Mouse (Mus musculus) limb, embryonic 11.5 days (tissue): ENCODE measurements around the gene Rapgef5. TPM values are rescaled to one million over a fixed set of nuclear protein-coding genes. Genes with fewer than 3 reads are reported as not detected.

Experiments
- ATAC-seq: fragments of 200-750 bp; cut with Nextera tagmentation; 2 replicates; pipeline ENCODE4 v1.8.0; 2017; ENCODE audit warnings: low read depth; ENCODE audit not compliant: insufficient number of reproducible peaks, low FRiP score, low TSS enrichment
- DNase-seq: peaks from one replicate; pipeline ENCODE4 v3.0.0-alpha.2; 2015; ENCODE audit warnings: low spot score
- H3K27ac ChIP-seq: fragments of 300-500 bp; sonication (generic); replicated peaks from 2 replicates; pipeline ENCODE4 v1.5.1; 2014; ENCODE audit warnings: low read depth, mild to moderate bottlenecking, low read length
- H3K27me3 ChIP-seq: fragments of 300-500 bp; sonication (generic); 2 replicates; pipeline ENCODE4 v1.6.1; 2014; ENCODE audit warnings: mild to moderate bottlenecking, low read length, mixed read lengths; ENCODE audit not compliant: control insufficient read depth, insufficient read depth
- H3K36me3 ChIP-seq: fragments of 300-500 bp; sonication (generic); 2 replicates; pipeline ENCODE4 v1.6.1; 2014; ENCODE audit warnings: mild to moderate bottlenecking, low read length, moderate library complexity, mixed read lengths; ENCODE audit not compliant: control insufficient read depth, insufficient read depth
- H3K4me1 ChIP-seq: fragments of 300-500 bp; sonication (generic); 2 replicates; pipeline ENCODE4 v1.6.1; 2014; ENCODE audit warnings: low read length, mixed read lengths; ENCODE audit not compliant: control insufficient read depth, insufficient read depth
- H3K4me2 ChIP-seq: fragments of 300-500 bp; sonication (generic); 2 replicates; pipeline ENCODE4 v1.6.1; 2014; ENCODE audit warnings: low read depth, mild to moderate bottlenecking, moderate library complexity; ENCODE audit not compliant: severe bottlenecking
- H3K4me3 ChIP-seq: fragments of 300-500 bp; sonication (generic); 2 replicates; pipeline ENCODE4 v1.5.1; 2014; ENCODE audit warnings: low read depth, low read length
- H3K9ac ChIP-seq: fragments of 300-500 bp; sonication (generic); 2 replicates; pipeline ENCODE4 v1.6.1; 2014; ENCODE audit warnings: mild to moderate bottlenecking, low read length
- H3K9me3 ChIP-seq: fragments of 300-500 bp; sonication (generic); 2 replicates; pipeline ENCODE4 v1.6.1; 2016; ENCODE audit warnings: low read length; ENCODE audit not compliant: control insufficient read depth
- WGBS: fragments of 180-500 bp; shearing (Covaris S2); extraction: QIAGEN DNeasy Blood & Tissue Kit; methylation state at CpG from one replicate; pipeline ENCODE4 v1.1.7; 2014; 5-methylcytosine and 5-hydroxymethylcytosine counted together
- polyA plus RNA-seq: library from polyadenylated mRNA; unstranded; fragments of >200 nt; fragmentation: Nextera tagmentation; extraction: Ambion mirVana; gene quantifications from 2 replicates; pipeline ENCODE4 v1.2.1, GENCODE M21; 2014

Gene Rapgef5
- polyA plus RNA-seq, 1 experiment from 2014 or later: 7.4 TPM

DNA sequence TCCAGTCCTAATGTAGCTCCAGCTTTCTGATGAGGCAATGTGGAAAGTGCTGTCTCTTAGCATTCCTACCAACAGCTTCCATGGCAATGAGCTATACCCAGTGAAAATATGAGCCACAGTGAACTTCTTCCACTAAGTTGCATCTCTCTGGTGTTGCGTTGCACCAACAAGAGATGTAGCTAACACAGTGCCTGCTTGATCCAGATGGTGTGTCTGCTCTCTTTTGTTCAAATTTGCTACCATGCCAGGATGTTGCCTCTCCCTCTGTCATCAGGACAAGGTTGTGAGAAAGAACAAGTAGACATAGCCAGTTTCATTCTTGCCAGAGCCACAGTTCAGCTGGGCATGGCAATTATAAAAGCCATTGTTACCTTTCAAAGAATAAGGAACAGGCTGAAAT is 18.9 kb upstream of the Rapgef5 start:
- no peak for DNase-seq
- ATAC-seq: no peak
- Histone ChIP-seq H3K27ac (no peak overlapping the region), H3K4me2 (no peak overlapping the region), H3K4me3 (no peak overlapping the region), H3K27me3 (no peaks in the 10 kb centered on the region), H3K4me1 (no peaks in the 10 kb centered on the region), H3K9me3 (no peaks in the 10 kb centered on the region), H3K9ac (no peak overlapping the region), H3K36me3 (no peaks in the 10 kb centered on the region)
- 95% methylated on average over 1 of the region's 1 CpGs for WGBS

DNA sequence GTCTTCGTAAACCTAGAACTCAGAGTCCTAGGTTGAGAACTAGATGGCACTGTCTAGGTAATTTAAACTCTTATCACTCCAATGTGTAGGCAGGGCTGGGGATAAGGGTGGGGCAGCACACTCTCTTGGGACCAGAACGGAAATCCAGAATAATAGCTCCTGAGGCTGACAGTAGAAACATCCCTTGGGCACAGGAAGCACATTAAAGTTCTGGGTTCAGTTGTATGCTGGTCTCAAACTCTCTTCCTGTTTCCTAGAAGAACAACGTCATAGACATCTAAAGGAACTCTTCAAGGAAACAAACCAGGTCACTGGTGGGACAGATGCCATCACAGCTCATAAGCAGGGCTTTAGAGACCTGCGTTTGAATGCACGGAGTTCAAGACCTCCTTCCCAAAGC is 17.0 kb upstream of the Rapgef5 start:
- H3K27ac ChIP-seq: no peak overlapping the region
- no peaks in the 10 kb centered on the region for H3K9me3 ChIP-seq
- H3K4me1 ChIP-seq: no peaks in the 10 kb centered on the region
- no peak for DNase-seq
- no peaks in the 10 kb centered on the region for H3K27me3 ChIP-seq
- H3K4me2 ChIP-seq: no peak overlapping the region
- 84% methylated on average over 5 of the region's 5 CpGs for WGBS
- no peak for ATAC-seq
- H3K9ac ChIP-seq: no peak overlapping the region
- H3K36me3 ChIP-seq: no peaks in the 10 kb centered on the region
- no peak overlapping the region for H3K4me3 ChIP-seq

DNA sequence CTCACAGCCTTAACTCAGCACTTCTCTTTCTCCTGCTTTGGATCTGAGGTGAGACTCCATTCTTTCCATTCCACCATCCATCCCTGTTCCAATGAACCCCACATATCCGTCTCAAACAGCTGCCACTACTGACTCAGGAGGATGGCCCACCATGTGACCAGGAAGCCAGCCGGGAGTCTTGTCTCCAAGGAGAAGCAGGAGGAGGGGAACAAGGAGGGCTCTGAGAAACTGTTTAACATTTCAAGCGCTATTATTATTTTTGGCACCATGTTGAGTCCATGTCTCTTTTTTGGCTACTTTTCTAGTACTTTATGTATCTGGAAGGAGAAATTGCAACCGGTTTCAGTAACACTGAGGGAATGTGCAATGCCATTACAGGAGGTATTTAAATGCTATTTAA is 15.1 kb upstream of the Rapgef5 start:
- DNase-seq: no peak
- H3K4me2 ChIP-seq: no peak overlapping the region
- H3K9ac ChIP-seq: no peak overlapping the region
- no peaks in the 10 kb centered on the region for H3K36me3 ChIP-seq
- WGBS: 73% methylated on average over 4 of the region's 4 CpGs
- no peak overlapping the region for H3K4me3 ChIP-seq
- no peak for ATAC-seq
- H3K27me3 ChIP-seq: no peaks in the 10 kb centered on the region
- no peaks in the 10 kb centered on the region for H3K9me3 ChIP-seq
- H3K27ac ChIP-seq: no peak overlapping the region
- no peaks in the 10 kb centered on the region for H3K4me1 ChIP-seq

DNA sequence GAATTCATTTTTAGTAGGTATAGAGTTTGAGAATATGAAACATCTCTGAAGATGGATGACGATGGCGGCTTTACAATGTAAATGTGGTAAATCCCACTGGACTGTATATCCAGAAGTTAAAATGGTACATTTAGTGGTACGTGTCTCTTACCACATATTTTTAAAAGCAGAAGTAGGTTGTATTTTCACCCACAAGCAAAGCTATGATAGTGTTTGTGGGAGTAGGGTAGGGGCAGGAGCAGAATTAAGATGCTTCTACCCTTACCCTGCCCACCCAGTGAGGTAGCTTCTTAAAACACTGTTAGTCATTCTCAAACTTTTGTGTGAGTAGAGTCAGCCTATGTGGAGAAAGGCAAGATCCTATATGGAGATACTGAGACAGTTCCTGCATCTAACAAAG is 13.4 kb upstream of the Rapgef5 start:
- H3K9ac ChIP-seq: no peak overlapping the region
- DNase-seq: no peak
- no peak overlapping the region for H3K27ac ChIP-seq
- no peaks in the 10 kb centered on the region for H3K9me3 ChIP-seq
- no peak overlapping the region for H3K4me3 ChIP-seq
- H3K4me2 ChIP-seq: no peak overlapping the region
- 95% methylated on average over 3 of the region's 3 CpGs for whole genome bisulfite sequencing
- no peaks in the 10 kb centered on the region for H3K4me1 ChIP-seq
- H3K36me3 ChIP-seq: no peaks in the 10 kb centered on the region
- ATAC-seq: no peak
- H3K27me3 ChIP-seq: no peaks in the 10 kb centered on the region

DNA sequence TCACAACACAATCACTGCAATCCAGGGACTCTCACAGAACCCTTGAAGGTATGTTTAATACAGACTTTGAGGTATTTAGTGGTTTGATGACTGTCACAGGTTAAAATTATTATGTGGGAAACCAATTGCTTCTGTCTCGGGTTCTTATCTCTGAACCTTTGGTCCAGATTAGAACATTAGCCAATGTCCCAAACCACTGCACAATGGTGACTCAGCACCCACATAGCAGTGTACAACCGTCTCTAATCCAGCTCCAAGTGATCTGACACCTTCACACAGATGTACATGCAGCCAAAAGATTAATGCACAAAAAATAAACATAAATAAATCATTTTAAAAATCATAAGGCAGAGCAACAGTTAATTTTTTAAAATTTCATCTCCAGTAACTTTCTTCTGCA is 11.1 kb upstream of the Rapgef5 start:
- DNase-seq: no peak
- H3K4me1 ChIP-seq: no peaks in the 10 kb centered on the region
- ATAC-seq: no peak
- no peaks in the 10 kb centered on the region for H3K27me3 ChIP-seq
- H3K9ac ChIP-seq: no peak overlapping the region
- H3K4me2 ChIP-seq: no peak overlapping the region
- no peaks in the 10 kb centered on the region for H3K36me3 ChIP-seq
- 82% methylated on average over 2 of the region's 2 CpGs for WGBS
- no peaks in the 10 kb centered on the region for H3K9me3 ChIP-seq
- H3K4me3 ChIP-seq: no peak overlapping the region
- no peak overlapping the region for H3K27ac ChIP-seq

DNA sequence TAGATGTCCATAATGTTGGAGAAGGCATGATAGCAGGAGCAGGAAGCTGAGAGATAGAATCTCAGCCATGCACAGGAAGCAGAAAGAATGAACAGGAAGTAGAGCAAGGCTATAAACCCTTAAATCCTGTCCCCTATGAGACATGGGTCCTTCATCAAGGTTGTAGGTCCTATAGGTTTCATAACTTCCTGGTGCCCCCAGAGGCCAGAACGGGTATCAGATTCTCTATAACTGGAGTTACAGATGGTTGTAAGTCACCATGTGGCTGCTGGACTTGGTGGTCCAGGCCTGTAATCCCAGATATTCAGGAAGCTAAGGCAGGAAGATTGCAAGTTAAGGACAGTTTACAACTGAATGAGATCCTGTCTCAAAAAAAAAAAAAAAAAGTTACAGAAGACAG is 8.5 kb upstream of the Rapgef5 start:
- Histone ChIP-seq H3K36me3 (no peaks in the 10 kb centered on the region), H3K4me3 (no peak overlapping the region), H3K4me1 (no peaks in the 10 kb centered on the region), H3K27me3 (no peaks in the 10 kb centered on the region), H3K27ac (no peak overlapping the region), H3K9me3 (no peaks in the 10 kb centered on the region), H3K4me2 (no peak overlapping the region), H3K9ac (no peak overlapping the region)
- DNase-seq (no peak), ATAC-seq (no peak)
- WGBS: 73% methylated on average over 1 of the region's 1 CpGs

DNA sequence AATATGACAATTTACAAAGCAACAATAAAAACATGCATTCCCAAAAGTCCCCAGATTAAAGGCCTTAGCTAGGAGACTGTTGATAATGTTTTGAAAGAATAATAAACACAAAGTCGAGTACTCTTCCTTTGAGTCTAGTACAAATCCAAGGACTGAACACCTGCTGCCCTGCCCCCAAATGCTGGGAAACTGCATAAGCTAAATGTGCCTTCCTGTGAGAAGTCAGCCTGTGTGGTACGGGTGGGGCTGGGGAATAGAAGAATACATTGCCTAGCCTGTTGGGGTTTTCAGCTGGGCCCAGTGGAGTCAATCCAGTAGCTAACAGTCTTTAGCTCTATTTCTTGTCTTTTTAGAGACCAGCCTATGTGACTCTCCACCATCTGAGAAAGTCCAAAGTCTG is 6.4 kb upstream of the Rapgef5 start:
- Histone ChIP-seq H3K9me3 (no peaks in the 10 kb centered on the region), H3K4me2 (no peak overlapping the region), H3K27ac (no peak overlapping the region), H3K9ac (no peak overlapping the region), H3K27me3 (no peaks in the 10 kb centered on the region), H3K4me3 (no peak overlapping the region), H3K36me3 (no peaks in the 10 kb centered on the region), H3K4me1 (no peaks in the 10 kb centered on the region)
- WGBS: 58% methylated on average over 2 of the region's 2 CpGs
- DNase-seq (no peak), ATAC-seq (no peak)

DNA sequence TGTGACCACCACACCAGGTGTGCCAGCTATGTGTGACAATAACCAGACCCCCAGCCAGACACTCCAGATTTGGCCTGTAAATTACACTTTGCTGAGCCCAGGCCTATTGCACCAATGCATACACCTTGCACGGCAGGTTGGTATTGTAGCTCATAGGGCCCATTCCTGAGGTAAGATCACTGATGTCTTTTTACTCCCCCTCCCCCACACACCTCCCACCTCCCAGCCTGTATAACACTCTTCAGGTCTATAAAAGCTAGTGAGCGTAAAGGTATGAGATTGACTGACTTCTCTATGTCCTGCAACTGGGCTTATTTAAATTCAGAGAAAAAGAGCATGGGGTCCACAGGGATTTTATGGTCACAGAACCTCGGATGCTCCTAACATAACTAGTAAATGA is 3.8 kb upstream of the Rapgef5 start:
- no peaks in the 10 kb centered on the region for H3K36me3 ChIP-seq
- DNase-seq (no peak), ATAC-seq (no peak)
- WGBS: 73% methylated on average over 3 of the region's 3 CpGs
- no peaks in the 10 kb centered on the region for H3K27me3 ChIP-seq
- no peak overlapping the region for H3K27ac ChIP-seq
- H3K9ac ChIP-seq: no peak overlapping the region
- H3K4me3 ChIP-seq: no peak overlapping the region
- H3K4me2 ChIP-seq: no peak overlapping the region
- no peaks in the 10 kb centered on the region for H3K4me1 ChIP-seq
- no peaks in the 10 kb centered on the region for H3K9me3 ChIP-seq

DNA sequence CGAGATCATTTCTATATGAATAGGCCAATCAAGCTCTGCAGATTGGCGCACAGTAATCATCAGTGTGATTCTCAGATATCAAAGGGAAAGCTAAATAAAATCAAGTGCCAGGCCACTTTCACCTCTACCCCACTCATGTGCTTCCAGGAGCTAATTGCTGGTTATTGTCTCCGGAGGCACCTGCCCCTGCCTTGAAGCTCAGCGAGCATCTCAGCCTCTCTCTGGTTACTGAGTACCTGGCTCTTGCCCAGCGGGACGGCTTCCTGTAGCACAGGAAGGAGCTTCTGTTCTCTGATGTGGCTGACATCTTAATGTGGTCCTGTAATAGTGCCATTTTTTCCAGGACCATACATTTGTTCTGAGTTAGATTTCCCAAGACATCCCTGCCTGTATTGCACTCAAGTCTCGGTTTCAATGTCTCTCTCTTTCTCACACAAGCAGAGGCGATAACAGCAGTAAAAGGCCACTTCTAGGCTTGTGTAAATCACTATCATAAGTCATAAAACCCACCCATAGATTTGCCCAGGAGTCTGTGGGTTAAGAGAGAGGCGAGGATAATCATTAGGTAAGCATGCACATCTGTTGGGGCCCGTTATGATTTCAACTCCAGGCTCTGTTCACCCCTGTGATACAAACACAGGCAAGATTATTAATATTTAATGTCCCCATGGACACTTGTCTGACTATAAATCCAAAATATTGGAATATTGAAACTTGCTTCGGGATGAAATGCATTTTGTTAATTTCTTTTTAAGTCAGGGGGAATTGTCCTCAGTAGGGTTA is 2.9 kb upstream of the Rapgef5 start:
- DNase-seq (no peak), ATAC-seq (no peak)
- 61% methylated on average over 11 of the region's 11 CpGs for WGBS
- Histone ChIP-seq H3K27ac (no peak overlapping the region), H3K4me3 (no peak overlapping the region), H3K27me3 (no peaks in the 10 kb centered on the region), H3K9me3 (no peaks in the 10 kb centered on the region), H3K36me3 (no peaks in the 10 kb centered on the region), H3K9ac (no peak overlapping the region), H3K4me1 (no peaks in the 10 kb centered on the region), H3K4me2 (no peak overlapping the region)
